Mouse (Mus musculus) CH12.LX (cell line): ENCODE measurements around the gene Col28a1. TPM values are rescaled to one million over a fixed set of nuclear protein-coding genes. Genes with fewer than 3 reads are reported as not detected.
"Not testable (repeated sequence)": the region's sequence is repeated elsewhere in the genome, so short reads cannot be mapped to it uniquely, and the experiment has no call there.

ENCODE experiments used
- DNase-seq: peaks from one replicate; pipeline ENCODE4 v3.0.0-alpha.2; 2013; ENCODE audit errors: extremely low read depth
- H3K27ac ChIP-seq: 2 replicates; pipeline ENCODE4 v1.5.1; 2012; ENCODE audit warnings: low read depth, mild to moderate bottlenecking, control low read depth, moderate library complexity; ENCODE audit not compliant: insufficient read depth
- H3K27me3 ChIP-seq: replicated peaks from 2 replicates; pipeline ENCODE3; 2012; ENCODE audit warnings: inconsistent platforms
- H3K36me3 ChIP-seq, 2 experiments: replicated peaks in 1 of 2; 2 replicates each; pipeline versions ENCODE3 to v1.6.1; 2012; ENCODE audit warnings: inconsistent platforms in 1 of 2, low read length in 1 of 2, mild to moderate bottlenecking in 1 of 2, mixed read lengths in 1 of 2, moderate library complexity in 1 of 2; ENCODE audit not compliant: control insufficient read depth in 1 of 2, insufficient read depth in 1 of 2
- H3K4me1 ChIP-seq, 2 experiments: 2 replicates each; pipeline ENCODE4 v1.6.1; 2012; ENCODE audit warnings: inconsistent platforms in 1 of 2, moderate library complexity in 1 of 2; ENCODE audit not compliant: insufficient read depth in 2 of 2, control insufficient read depth in 1 of 2
- H3K4me2 ChIP-seq: 2 replicates; pipeline ENCODE4 v1.6.1; 2012; ENCODE audit warnings: low read depth, mild to moderate bottlenecking, control low read depth; ENCODE audit not compliant: poor library complexity, insufficient read depth, severe bottlenecking
- H3K4me3 ChIP-seq, 3 experiments: fragments of 150-350 bp in 1 of 3; sonication (generic) in 1 of 3; replicated peaks in 1 of 3; 2 replicates each; pipeline versions ENCODE3 to v1.5.1; 2011 to 2012; ENCODE audit warnings: low read depth in 2 of 3, low read length in 2 of 3, mild to moderate bottlenecking in 2 of 3, moderate library complexity in 2 of 3, control low read depth in 1 of 3, improper control_type of control experiment in 1 of 3, inconsistent platforms in 1 of 3, mixed read lengths in 1 of 3; ENCODE audit not compliant: poor library complexity in 1 of 3
- H3K79me2 ChIP-seq: replicated peaks from 2 replicates; pipeline ENCODE4 v1.6.1; 2012; ENCODE audit warnings: mild to moderate bottlenecking, moderate library complexity; ENCODE audit not compliant: control insufficient read depth, poor library complexity, insufficient read depth, severe bottlenecking; ENCODE audit errors: extremely low read depth
- H3K9ac ChIP-seq: 2 replicates; pipeline ENCODE4 v1.6.1; 2012; ENCODE audit warnings: low read depth, mild to moderate bottlenecking, control low read depth, moderate library complexity; ENCODE audit not compliant: insufficient read depth
- H3K9me3 ChIP-seq: replicated peaks from 2 replicates; pipeline ENCODE3; 2012; ENCODE audit warnings: low read length, inconsistent platforms, mixed read lengths
- CTCF ChIP-seq, 2 experiments: IDR thresholded peaks in 1 of 2; conservative IDR thresholded peaks in 1 of 2; 2 replicates each; pipeline ENCODE4 v1.5.1; 2011 to 2012; ENCODE audit warnings: low read depth in 2 of 2, low read length in 2 of 2, improper control_type of control experiment in 1 of 2, inconsistent platforms in 1 of 2, mild to moderate bottlenecking in 1 of 2, moderate library complexity in 1 of 2
- IRF4 ChIP-seq: IDR thresholded peaks from 2 replicates; pipeline ENCODE4 v1.6.1; 2014; ENCODE audit warnings: low read depth, mild to moderate bottlenecking, inconsistent platforms, low read length, improper control_type of control experiment
- MAX ChIP-seq: IDR thresholded peaks from 2 replicates; pipeline ENCODE4 v1.6.1; 2011; ENCODE audit warnings: low read length, improper control_type of control experiment
- MEF2A ChIP-seq: IDR thresholded peaks from 2 replicates; pipeline ENCODE4 v1.6.1; 2014; ENCODE audit warnings: low read depth, mild to moderate bottlenecking, inconsistent platforms, low read length, improper control_type of control experiment, borderline replicate concordance
- MYC ChIP-seq: IDR thresholded peaks from 2 replicates; pipeline ENCODE4 v1.6.1; 2011; ENCODE audit warnings: low read depth, mild to moderate bottlenecking, improper control_type of control experiment, low read length
- NRF1 ChIP-seq: IDR thresholded peaks from 2 replicates; pipeline ENCODE4 v1.6.1; 2014; ENCODE audit warnings: low read depth, mild to moderate bottlenecking, inconsistent platforms, low read length, improper control_type of control experiment, moderate library complexity
- RAD21 ChIP-seq: IDR thresholded peaks from 2 replicates; pipeline ENCODE4 v1.6.1; 2011; ENCODE audit warnings: low read depth, mild to moderate bottlenecking, low read length, improper control_type of control experiment, moderate library complexity
- SMC3 ChIP-seq: IDR thresholded peaks from 2 replicates; pipeline ENCODE4 v1.6.1; 2011; ENCODE audit warnings: low read depth, low read length, improper control_type of control experiment
- UBTF ChIP-seq: IDR thresholded peaks from 2 replicates; pipeline ENCODE4 v1.6.1; 2012; ENCODE audit warnings: low read depth, mild to moderate bottlenecking, inconsistent platforms, low read length, improper control_type of control experiment, moderate library complexity
- dilution Hi-C: fragments of 300-500 bp; cut with MboI; formaldehyde crosslinking; loops from 2 replicates; pipeline ENCODE4 v1.14.3; 2020; ENCODE audit warnings: low sequenced_read_pairs; ENCODE audit not compliant: extremely low pct_unique_long_range_greater_than_20kb, extremely low pct_ligation_motif_present
- in situ Hi-C: fragments of 300-500 bp; cut with MboI; formaldehyde crosslinking; loops from 3 replicates; pipeline ENCODE4 v1.14.3; 2019; ENCODE audit warnings: low sequenced_read_pairs, low pct_ligation_motif_present, low pct_unique_long_range_greater_than_20kb, mixed read lengths
- polyA plus RNA-seq: library from polyadenylated mRNA; unstranded; fragments of >175 nt; gene quantifications from 2 replicates; pipeline ENCODE4 v1.2.1, GENCODE M21; 2012; ENCODE audit warnings: low read depth; ENCODE audit not compliant: insufficient read length
- total RNA-seq, 2 experiments: library from RNA; depleted of rRNA; stranded (reverse); fragments of 300-350 nt in 1 of 2; fragments of >200 nt in 1 of 2; gene quantifications; 2 replicates each; pipeline ENCODE4 v1.2.3; 2012 to 2014

Col28a1 gene
- total and polyA plus RNA-seq, 3 experiments, result not detected

DNA sequence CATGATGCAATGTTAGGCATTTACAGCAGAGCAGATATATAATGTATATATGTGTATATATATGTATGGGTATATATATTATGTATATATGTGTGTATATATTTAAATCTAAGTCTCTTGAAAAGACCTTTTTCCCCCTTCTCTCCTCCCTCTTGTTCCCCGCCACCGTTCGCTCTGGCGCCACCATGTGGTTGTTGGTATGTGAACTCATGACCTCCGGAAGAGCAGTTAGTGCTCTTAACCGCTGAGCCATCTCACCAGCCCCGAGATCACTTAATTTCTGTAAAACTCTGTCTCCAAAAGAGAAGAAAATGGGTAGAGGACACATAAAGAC lies 208.8 kb downstream of the Col28a1 start:
- in situ Hi-C loops (loop anchor here (10.0 kb wide), 1 partner anchor 249 kb away; no protein-coding TSS in a partner anchor), dilution Hi-C loops (no loop called here)
- no peaks in the 10 kb centered on the region for H3K36me3 ChIP-seq
- DNase-seq, result peak; percentile 72
- TF ChIP-seq SMC3, result peak; percentile 76
- no peak for TF ChIP-seq MAX
- TF ChIP-seq RAD21, result peak; percentile 64
- TF ChIP-seq CTCF (conservative IDR thresholded peaks at IDR 0.05 in 1 of 2, IDR thresholded peaks at IDR 0.05 in 1 of 2; ENCODE audit: low read depth in 2 of 2, low read length in 2 of 2), result peak in 1 of 2 experiments; percentile 80; a peak in 2 of 4 replicates
- no peak for TF ChIP-seq MYC
- TF ChIP-seq MEF2A, result no peak
- H3K9me3 ChIP-seq, result no peaks in the 10 kb centered on the region
- H3K4me2 ChIP-seq, result peak overlapping the region; percentile 67
- H3K9ac ChIP-seq, result peak overlapping the region; percentile 37; the same call in 1 of the 2 replicates
- H3K4me1 ChIP-seq, result no peaks in the 10 kb centered on the region; a peak in 1 of 4 replicates
- no peaks in the 10 kb centered on the region for H3K79me2 ChIP-seq
- H3K4me3 ChIP-seq, result no peak overlapping the region
- H3K27me3 ChIP-seq, result no peaks in the 10 kb centered on the region
- no peak overlapping the region for H3K27ac ChIP-seq

- H3K36me3 ChIP-seq, H3K9me3 ChIP-seq, H3K4me3 ChIP-seq, dilution Hi-C loops, H3K27me3 ChIP-seq, H3K79me2 ChIP-seq, DNase-seq, H3K9ac ChIP-seq, H3K4me1 ChIP-seq, H3K27ac ChIP-seq: not testable (repeated sequence)
- H3K4me2 ChIP-seq, result peak overlapping the region; percentile 67; the same call in 1 of the 2 replicates
- in situ Hi-C loops, result loop anchor here (10.0 kb wide), 1 partner anchor 248 kb away; no protein-coding TSS in a partner anchor
Observed at GRCm38 (mm10) chr6:7982958-7983645, 209.3 kb downstream of the Col28a1 start.

DNA sequence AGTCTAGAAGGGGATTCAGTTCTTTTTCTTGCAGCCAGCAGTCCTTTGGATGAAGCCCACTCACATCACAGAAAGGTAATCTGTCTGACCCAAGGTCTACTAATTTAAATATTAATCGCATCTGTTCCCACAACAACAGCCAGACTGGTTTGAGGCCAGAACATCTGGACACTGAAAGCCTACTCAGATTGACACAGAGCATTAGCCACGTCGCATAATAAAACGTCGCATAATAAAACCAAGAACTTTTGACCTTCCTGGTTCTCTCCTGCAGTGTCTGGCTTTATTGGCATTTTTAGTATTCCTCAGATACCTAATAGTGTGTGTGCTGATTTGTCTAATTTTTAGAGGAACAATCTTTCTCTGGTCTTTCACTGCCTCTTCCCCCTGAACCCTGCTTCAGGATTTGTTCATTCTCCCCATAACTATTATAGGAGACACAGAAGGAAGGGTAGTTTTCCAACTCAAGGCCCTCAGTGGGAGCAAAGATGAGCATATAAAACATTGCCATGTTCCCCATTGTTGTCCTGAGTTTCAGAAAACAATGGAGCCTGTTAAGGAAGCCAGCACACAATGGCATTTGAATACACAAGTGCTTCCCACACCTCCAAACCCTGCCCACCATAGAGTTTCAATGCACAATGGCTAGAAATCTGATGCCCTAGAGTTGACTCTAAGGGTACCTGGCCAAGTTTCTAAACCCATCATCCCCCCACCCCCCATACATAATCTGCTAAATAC lies 221.2 kb downstream of the Col28a1 start:
- H3K4me1 ChIP-seq, result 0 out of 4 replicates have a peak, but pooled peaks cover 0 to 8% of the 10 kb centered on the region in 2 experiments
- in situ Hi-C loops (no loop called here), dilution Hi-C loops (no loop called here)
- no peak for DNase-seq
- H3K79me2 ChIP-seq, result no peaks in the 10 kb centered on the region
- H3K4me2 ChIP-seq, result no peak overlapping the region
- no peak overlapping the region for H3K27ac ChIP-seq
- no peaks in the 10 kb centered on the region for H3K9me3 ChIP-seq
- H3K4me3 ChIP-seq, result no peak overlapping the region
- no peaks in the 10 kb centered on the region for H3K27me3 ChIP-seq
- H3K9ac ChIP-seq, result no peak overlapping the region
- H3K36me3 ChIP-seq, result no peaks in the 10 kb centered on the region
- TF ChIP-seq NRF1 (no peak), UBTF (no peak), MYC (no peak), IRF4 (no peak), RAD21 (no peak)
